Mouse (Mus musculus) heart, postnatal 0 days (tissue): ENCODE data around the gene Phgdh.

ENCODE experiments used
- CTCF ChIP-seq: IDR thresholded peaks from 2 replicates; pipeline ENCODE4 v1.5.1; 2016; ENCODE audit warnings: antibody characterized with exemption, control low read depth, low read depth
- EP300 ChIP-seq: IDR thresholded peaks from 2 replicates; pipeline ENCODE4 v1.6.1; 2016; ENCODE audit warnings: antibody characterized with exemption, low read depth

GRCm38 (mm10) chr3:98273623-98274398 lies 66.0 kb downstream of the Phgdh start:
- TF ChIP-seq CTCF (no peak), EP300 (no peak)
